Mouse (Mus musculus): Measurements from ENCODE around the gene Pgbd5. TPM values are rescaled to one million over a fixed set of nuclear protein-coding genes. Genes with fewer than 3 reads are reported as not detected.

Pgbd5 gene
- total RNA-seq, 2 experiments from 2014 or later, result 162 to 176 TPM

GRCm38 (mm10) chr8:124370422-124371183 lies 68.9 kb downstream of the Pgbd5 start:
- intact Hi-C loops (cut with DNase I), result no loop called here
- DNase-seq (ENCODE audit: low spot score in 2 of 2), result peak in 1 of 2 experiments; percentile 24

GRCm38 (mm10) chr8:124368213-124368612 lies 71.2 kb downstream of the Pgbd5 start:
- peak in 1 of 2 experiments; percentile 82 for DNase-seq (ENCODE audit: low spot score in 2 of 2)
- intact Hi-C loops (cut with DNase I), result no loop called here

DNA sequence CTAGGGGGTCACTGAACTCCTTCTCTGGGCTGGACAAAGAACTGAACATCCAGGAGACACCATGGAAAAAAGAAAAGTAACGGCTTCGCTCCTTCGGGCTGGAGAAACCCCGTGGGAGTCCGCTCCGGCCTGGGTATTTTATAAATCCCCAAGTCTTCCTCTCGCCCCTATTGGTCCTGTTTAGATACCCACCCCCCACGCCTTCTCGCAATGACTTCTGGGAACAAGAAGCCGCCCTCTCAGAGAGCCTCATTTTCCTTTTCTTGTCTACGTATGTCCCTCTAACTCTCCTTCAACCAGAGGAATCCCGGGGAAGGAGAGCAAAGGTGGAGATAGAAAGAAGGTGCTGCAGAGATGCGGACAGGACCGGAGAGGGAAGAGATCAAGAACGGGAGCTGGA lies 76.1 kb downstream of the Pgbd5 start:
- intact Hi-C loops (cut with DNase I), result no loop called here
- DNase-seq (ENCODE audit: low spot score in 2 of 2), result no peak

GRCm38 (mm10) chr8:124362589-124362988 lies 76.9 kb downstream of the Pgbd5 start:
- intact Hi-C loops (cut with DNase I), result no loop called here
- DNase-seq (ENCODE audit: low spot score in 2 of 2), result no peak

DNA sequence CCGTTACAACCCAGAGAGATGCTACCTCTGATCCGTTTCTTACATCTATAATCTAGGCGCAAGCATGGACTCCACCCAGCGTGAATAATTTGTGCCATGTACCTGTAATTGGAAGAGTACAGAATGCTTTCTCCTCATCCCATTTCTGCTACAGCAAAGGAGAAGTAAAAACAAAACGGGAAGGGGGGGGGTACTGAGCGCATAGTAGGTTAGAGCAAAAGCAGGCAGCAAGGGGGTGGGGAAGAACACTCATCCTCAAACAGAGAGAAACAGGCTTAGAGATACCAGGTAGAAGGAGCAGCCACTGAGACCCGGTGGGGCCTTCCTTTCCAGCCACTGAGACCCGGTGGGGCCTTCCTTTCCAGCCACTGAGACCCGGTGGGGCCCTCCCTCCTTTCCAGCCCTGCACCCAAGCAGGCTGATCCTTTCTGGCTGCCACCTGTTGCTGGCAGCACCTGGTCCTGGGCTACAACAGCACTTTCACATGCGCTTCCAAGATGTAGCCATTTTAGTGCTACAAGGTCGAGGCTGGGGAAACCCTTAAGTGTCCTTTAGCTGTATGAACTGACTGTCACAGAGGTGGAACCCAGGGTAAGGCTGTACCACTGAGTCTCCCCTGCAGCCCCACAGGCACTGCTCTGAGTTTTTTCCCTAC lies 77.6 kb downstream of the Pgbd5 start:
- intact Hi-C loops (cut with DNase I), result no loop called here
- no peak for DNase-seq (ENCODE audit: low spot score in 2 of 2)

DNA sequence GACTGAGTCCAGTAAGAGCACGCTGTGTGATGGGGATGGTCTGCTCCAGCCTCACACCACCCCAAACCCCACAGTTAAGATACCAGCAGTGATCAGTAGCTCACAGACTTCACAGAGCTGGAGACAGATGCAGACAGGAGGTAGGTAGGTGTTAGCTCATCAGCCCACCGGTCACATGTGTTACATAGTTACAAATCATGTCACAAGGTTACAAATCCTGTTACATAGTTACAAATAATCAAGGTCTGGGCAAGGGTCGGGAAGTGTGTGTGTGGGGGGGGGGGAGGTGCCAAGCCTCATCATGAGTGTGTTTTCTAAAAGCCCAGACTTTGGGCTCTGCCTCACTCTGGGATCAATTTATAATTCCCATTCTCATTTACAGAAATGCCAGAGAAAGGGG lies 78.5 kb downstream of the Pgbd5 start:
- intact Hi-C loops (cut with DNase I), result no loop called here
- no peak for DNase-seq (ENCODE audit: low spot score in 2 of 2)

DNA sequence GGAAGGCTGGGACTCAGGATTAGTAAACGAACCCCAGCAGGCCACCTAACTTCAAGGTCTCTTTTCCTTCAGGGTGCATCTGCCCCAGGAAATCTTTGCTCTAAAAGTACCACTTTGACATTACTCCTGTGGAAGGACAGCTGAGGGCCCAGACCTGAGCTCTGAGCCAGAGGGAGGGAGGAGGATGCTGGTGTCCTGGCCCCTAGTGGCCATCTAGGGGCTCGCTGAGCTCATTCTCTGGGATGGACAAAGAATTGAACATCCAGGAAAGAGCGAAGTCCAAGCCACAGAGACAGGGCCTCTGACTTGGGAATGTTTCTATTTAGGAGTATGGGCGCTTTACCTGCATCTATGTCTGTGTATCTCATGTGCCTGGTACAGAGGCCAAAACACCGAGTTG lies 87.8 kb downstream of the Pgbd5 start:
- DNase-seq (ENCODE audit: low spot score in 2 of 2), result no peak
- intact Hi-C loops (cut with DNase I), result loop anchor here (5.0 kb wide), 1 partner anchor 319 kb away; no protein-coding TSS in a partner anchor

- intact Hi-C loops (cut with DNase I), result loop anchor here (1.0 to 10.0 kb wide), 4 partner anchors 117 to 425 kb away; partner anchors contain the start of gene Galnt2
- peak; percentile 85 to 90 for DNase-seq (ENCODE audit: low spot score in 2 of 2)
These were observed 89.8 kb downstream of the Pgbd5 start for GRCm38 (mm10) chr8:124349663-124350062.

- intact Hi-C loops (cut with DNase I), result loop anchor here (5.0 to 10.0 kb wide), 2 partner anchors 116 to 423 kb away; partner anchors contain the start of gene Galnt2
- no peak for DNase-seq (ENCODE audit: low spot score in 2 of 2)
These were observed 91.4 kb downstream of the Pgbd5 start for GRCm38 (mm10) chr8:124348087-124348486.

DNA sequence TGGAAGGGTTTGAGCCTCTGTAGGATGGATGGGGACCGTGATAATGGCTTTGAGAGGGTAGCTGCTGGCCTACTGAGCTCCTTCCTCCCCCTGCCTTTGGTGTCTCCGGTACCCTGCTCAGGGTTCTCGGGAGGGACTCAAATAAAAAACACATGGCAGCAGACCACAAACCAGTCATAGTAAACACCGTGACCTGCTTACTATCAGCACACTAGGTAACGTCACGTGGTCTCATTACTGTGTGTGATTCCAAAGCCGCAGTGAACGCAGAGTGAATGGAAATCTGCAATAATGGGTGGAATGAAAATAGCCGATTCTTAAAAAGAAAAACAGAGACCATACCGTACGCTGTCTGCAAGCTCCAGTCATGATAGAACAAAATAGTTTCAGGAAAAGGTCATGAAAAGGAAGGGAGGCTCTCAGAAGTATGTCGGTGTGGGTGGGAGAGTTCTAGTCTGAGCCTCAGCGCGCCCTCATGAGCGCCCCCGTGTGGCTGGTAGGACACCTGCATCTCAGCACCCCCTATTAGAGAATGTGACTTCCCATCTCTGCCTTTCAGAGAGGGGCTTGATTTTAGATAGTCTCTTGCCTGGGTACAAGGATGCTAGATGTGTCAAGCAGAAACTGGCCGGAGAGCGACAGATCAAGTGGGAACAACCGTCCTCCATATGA lies 92.5 kb downstream of the Pgbd5 start:
- peak; percentile 56 to 71 for DNase-seq (ENCODE audit: low spot score in 2 of 2)
- intact Hi-C loops (cut with DNase I), result loop anchor here (5.0 to 10.0 kb wide), 2 partner anchors 115 to 422 kb away; partner anchors contain the start of gene Galnt2

DNA sequence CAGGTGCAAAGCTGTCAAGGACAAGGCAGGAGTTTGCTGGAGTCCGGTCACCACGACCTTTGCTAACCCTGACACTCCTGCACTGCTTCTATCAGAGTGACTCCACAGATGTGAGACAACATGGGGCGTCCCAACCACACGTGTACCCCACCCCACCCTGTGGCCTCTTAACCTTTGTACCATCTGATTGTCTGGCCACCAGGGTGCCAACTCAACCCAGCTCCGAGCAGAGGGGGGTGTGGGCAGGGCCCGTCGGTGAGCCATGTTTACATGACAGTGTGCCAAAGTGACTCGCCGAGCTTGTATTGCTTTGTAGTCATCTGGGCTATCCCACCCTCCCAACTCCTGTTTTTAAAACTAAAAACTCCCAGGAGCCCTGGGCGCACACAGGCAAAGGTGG lies 94.4 kb downstream of the Pgbd5 start:
- no peak for DNase-seq (ENCODE audit: low spot score in 2 of 2)
- intact Hi-C loops (cut with DNase I), result loop anchor here (5.0 to 10.0 kb wide), 2 partner anchors 113 to 420 kb away; partner anchors contain the start of gene Galnt2

DNA sequence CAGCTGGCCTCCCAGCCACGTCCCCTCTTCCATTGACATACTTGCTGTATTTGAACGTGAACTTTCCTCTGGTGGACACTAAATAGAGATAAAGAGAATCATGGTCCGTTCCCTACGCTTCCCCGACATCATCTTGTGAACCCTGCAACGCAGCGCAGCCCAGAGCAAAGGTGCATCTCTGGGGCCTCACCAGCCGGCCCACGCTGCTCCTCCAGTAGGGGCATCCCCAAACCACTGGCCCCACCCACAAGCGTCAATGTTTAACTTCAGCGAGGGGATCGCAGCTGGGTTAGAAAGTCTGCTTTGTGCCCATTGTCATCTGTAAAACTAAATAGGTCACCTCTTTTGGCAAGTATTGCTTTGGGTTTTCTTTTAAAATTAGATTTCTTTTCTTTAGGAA lies 95.5 kb downstream of the Pgbd5 start:
- intact Hi-C loops (cut with DNase I), result loop anchor here (10.0 kb wide), 1 partner anchor 419 kb away; no protein-coding TSS in a partner anchor
- DNase-seq (ENCODE audit: low spot score in 2 of 2), result no peak

DNA sequence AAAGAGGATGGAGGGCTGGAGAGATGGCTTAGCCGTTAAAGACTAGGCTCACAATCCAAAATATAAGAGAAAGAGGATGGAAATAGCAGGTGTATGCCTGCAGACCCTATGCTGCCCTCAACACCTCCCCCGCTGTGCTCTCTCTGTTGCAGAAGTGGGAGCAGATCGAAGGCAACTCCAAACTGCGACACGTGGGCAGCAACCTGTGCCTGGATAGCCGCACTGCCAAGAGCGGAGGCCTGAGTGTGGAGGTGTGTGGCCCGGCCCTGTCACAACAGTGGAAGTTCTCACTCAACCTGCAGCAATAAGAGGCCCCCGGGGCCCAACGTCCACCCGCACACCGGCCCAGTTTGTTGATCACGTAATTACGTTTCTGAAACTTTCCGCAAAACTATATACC lies 96.3 kb downstream of the Pgbd5 start:
- intact Hi-C loops (cut with DNase I), result loop anchor here (10.0 kb wide), 1 partner anchor 418 kb away; no protein-coding TSS in a partner anchor

GRCm38 (mm10) chr8:124340360-124341068 lies 98.9 kb downstream of the Pgbd5 start:
- no peak for DNase-seq (ENCODE audit: low spot score in 2 of 2)
- intact Hi-C loops (cut with DNase I), result loop anchor here (10.0 kb wide), 1 partner anchor 416 kb away; no protein-coding TSS in a partner anchor

More for the DNA sequence above, 96.3 kb downstream of the Pgbd5 start:
- no peak for DNase-seq (ENCODE audit: low spot score in 2 of 2)

- DNase-seq (ENCODE audit: low spot score in 2 of 2), result no peak
- intact Hi-C loops (cut with DNase I), result loop anchor here (10.0 kb wide), 1 partner anchor 415 kb away; no protein-coding TSS in a partner anchor
These were observed 99.7 kb downstream of the Pgbd5 start for GRCm38 (mm10) chr8:124339742-124340141.

GRCm38 (mm10) chr8:124336302-124336701 lies 103.2 kb downstream of the Pgbd5 start:
- intact Hi-C loops (cut with DNase I), result no loop called here
- no peak for DNase-seq (ENCODE audit: low spot score in 2 of 2)

DNA sequence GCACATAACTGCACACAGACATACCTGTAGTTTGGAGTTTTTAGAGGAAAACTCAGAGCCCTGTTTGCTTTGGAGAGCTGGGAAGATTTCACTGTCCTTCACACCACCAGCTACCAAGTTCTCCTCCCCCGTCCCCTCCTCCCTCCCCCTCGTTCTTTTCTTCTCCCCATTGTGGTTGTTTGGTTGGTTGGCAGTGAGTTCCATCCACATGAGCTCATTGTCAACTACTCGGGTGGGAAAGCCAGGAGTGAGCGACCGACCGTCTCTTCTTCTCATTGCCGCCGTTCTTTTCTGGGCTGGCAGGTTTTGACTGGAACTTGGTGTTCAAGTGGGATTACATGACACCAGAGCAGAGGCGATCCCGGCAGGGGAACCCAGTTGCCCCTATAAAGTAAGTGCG lies 107.8 kb downstream of the Pgbd5 start:
- intact Hi-C loops (cut with DNase I), result no loop called here
- DNase-seq (ENCODE audit: low spot score in 2 of 2), result no peak

DNA sequence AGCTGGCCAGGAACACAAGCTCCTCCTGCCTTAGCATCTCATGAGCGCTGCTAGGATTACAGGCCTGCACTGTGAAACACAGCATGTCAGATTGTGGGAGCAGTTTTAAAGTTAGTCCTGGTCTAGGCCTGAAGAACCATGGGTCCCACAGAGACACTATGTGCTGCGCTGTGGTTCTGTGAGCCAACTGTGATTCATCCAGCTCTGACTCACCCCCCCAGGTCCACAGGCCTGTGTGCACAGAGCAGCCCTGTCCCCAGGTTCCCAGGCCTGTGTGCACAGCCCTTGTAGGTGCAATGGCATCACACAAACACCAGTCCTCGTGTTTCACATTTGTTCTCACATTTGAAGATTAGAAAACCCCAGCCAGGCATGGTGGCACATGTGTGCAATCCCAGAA lies 108.4 kb downstream of the Pgbd5 start:
- intact Hi-C loops (cut with DNase I), result no loop called here
- DNase-seq (ENCODE audit: low spot score in 2 of 2), result no peak

- DNase-seq (ENCODE audit: low spot score in 2 of 2), result peak; percentile 34
- intact Hi-C loops (cut with DNase I), result no loop called here
These were observed 109.0 kb downstream of the Pgbd5 start for GRCm38 (mm10) chr8:124330433-124330832.
